ENCODE assay signal across 8 mouse cellular contexts in the genomic region with DNA sequence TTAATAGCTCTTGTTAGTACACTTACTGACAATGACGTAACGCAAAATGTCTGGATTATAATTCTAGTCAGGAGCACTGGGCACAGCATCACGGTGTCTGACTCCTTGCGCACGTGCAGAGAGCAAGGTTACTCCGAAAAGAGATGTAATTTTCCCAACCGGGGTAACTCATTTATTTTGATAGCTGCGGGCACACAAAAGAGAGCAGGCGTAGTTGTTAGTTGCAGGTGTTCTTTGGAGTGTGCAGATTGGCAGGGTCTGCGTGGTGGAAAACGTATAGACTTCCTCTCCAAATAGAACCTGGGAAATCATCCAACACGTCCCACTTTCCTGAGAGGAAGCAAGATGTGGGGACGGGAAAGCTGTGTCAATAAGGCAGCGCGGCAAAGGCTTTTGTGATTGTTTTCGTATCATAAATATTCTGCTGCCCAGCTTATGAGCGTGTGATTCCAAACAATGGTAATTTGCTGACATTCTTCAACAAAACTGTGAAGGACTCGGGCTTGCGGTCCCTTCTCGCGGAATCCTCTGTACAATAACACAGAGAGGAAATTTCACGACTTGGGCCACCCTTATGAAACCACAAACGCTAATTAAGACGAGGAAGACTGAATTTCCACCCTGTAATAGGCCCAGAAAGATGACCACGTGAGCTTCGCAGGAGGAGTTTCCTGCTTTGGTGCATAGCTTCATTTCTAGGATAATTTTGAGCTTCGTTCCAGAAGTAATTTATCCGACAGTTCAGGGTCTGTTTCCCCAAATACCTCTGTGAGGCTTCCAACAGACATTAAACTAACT.
A peak's percentile ranks its signal among the peaks of the same experiment; 100 is the strongest.
DNase-seq lines count a peak whose midpoint lies in the region; ATAC-seq and TF ChIP-seq lines count a peak whose summit lies in the region.

No protein-coding gene starts in this region.

- H3K9ac ChIP-seq in liver, postnatal 0 days (replicated peaks) = no peak overlapping the region
- no peak overlapping the region for H3K9ac ChIP-seq in liver, embryonic 12.5 days
- H3K9ac ChIP-seq in intestine, embryonic 16.5 days (ENCODE audit: low read depth, low read length) = no peak overlapping the region
- H3K9ac ChIP-seq in lung, embryonic 15.5 days = no peak overlapping the region
- no peak overlapping the region for H3K9ac ChIP-seq in stomach, embryonic 15.5 days

- H3K4me1 ChIP-seq in liver, postnatal 0 days (ENCODE audit: insufficient read depth) = no peaks in the 10 kb centered on the region
- peaks cover 4% of the 10 kb centered on the region; the same call in 1 of the 2 replicates for H3K4me1 ChIP-seq in liver, embryonic 12.5 days
- no peaks in the 10 kb centered on the region for H3K4me1 ChIP-seq in intestine, embryonic 16.5 days (ENCODE audit: control insufficient read depth, insufficient read depth, low read length)
- peaks cover 32% of the 10 kb centered on the region; the same call in 1 of the 2 replicates for H3K4me1 ChIP-seq in lung, embryonic 15.5 days
- no peaks in the 10 kb centered on the region for H3K4me1 ChIP-seq in stomach, embryonic 15.5 days

- H3K4me3 ChIP-seq in liver, postnatal 0 days (ENCODE audit: low read depth, low read length) = no peak overlapping the region
- H3K4me3 ChIP-seq in liver, embryonic 12.5 days = no peak overlapping the region
- no peak overlapping the region for H3K4me3 ChIP-seq in intestine, embryonic 16.5 days (ENCODE audit: low read length)
- no peak overlapping the region for H3K4me3 ChIP-seq in lung, embryonic 15.5 days
- no peak overlapping the region for H3K4me3 ChIP-seq in stomach, embryonic 15.5 days (replicated peaks)

- TF ChIP-seq CTCF in liver, postnatal 0 days (IDR thresholded peaks at IDR 0.05; ENCODE audit: low read depth) = no peak

- WGBS in liver, postnatal 0 days (ENCODE audit: insufficient replicate concordance) = 42% methylated on average over 28 of the region's 28 CpGs
- 63% methylated on average over 28 of the region's 28 CpGs for WGBS in liver, embryonic 12.5 days (ENCODE audit: insufficient replicate concordance)
- 66% methylated on average over 28 of the region's 28 CpGs for WGBS in intestine, embryonic 16.5 days
- 45% methylated on average over 28 of the region's 28 CpGs for WGBS in lung, embryonic 15.5 days
- WGBS in stomach, embryonic 15.5 days = 56% methylated on average over 28 of the region's 28 CpGs

- H3K9me3 ChIP-seq in liver, postnatal 0 days (ENCODE audit: low read length) = no peaks in the 10 kb centered on the region
- H3K9me3 ChIP-seq in liver, embryonic 12.5 days (replicated peaks) = no peaks in the 10 kb centered on the region
- H3K9me3 ChIP-seq in intestine, embryonic 16.5 days (ENCODE audit: control insufficient read depth, low read length) = no peaks in the 10 kb centered on the region
- no peaks in the 10 kb centered on the region for H3K9me3 ChIP-seq in lung, embryonic 15.5 days
- H3K9me3 ChIP-seq in stomach, embryonic 15.5 days = no peaks in the 10 kb centered on the region

- no peaks in the 10 kb centered on the region for H3K27me3 ChIP-seq in liver, postnatal 0 days (ENCODE audit: insufficient read depth, low read length)
- no peaks in the 10 kb centered on the region for H3K27me3 ChIP-seq in liver, embryonic 12.5 days (replicated peaks)
- H3K27me3 ChIP-seq in intestine, embryonic 16.5 days (replicated peaks; ENCODE audit: control insufficient read depth, insufficient read depth, low read length) = no peaks in the 10 kb centered on the region
- no peaks in the 10 kb centered on the region for H3K27me3 ChIP-seq in lung, embryonic 15.5 days
- no peaks in the 10 kb centered on the region for H3K27me3 ChIP-seq in stomach, embryonic 15.5 days (replicated peaks)

- ATAC-seq in liver, postnatal 0 days = no peak
- ATAC-seq in liver, embryonic 12.5 days = no peak
- ATAC-seq in granulocyte monocyte progenitor cell, adult 5-6 weeks (replicated peaks; ENCODE audit: poor library complexity, severe bottlenecking) = peak; percentile 53
- ATAC-seq in intestine, embryonic 16.5 days = peak; percentile 79
- peak; percentile 72 for ATAC-seq in lung, embryonic 15.5 days (ENCODE audit: borderline replicate concordance, extremely low read depth, low FRiP score, low TSS enrichment)
- peak; percentile 47; the same call in 1 of the 2 replicates for ATAC-seq in stomach, embryonic 15.5 days (ENCODE audit: insufficient read depth, low FRiP score, low read depth)

- TF ChIP-seq EP300 in liver, postnatal 0 days (IDR thresholded peaks at IDR 0.05; ENCODE audit: low read depth) = no peak

- DNase-seq in liver, postnatal 0 days = no peak
- DNase-seq in adrenal gland, postnatal 25 days = no peak
- DNase-seq in testis, postnatal 14 days (ENCODE audit: low spot score) = no peak

- no peaks in the 10 kb centered on the region for H3K36me3 ChIP-seq in liver, postnatal 0 days (replicated peaks; ENCODE audit: insufficient read depth, low read length)
- H3K36me3 ChIP-seq in liver, embryonic 12.5 days = no peaks in the 10 kb centered on the region
- H3K36me3 ChIP-seq in intestine, embryonic 16.5 days (ENCODE audit: control insufficient read depth, insufficient read depth, low read length) = no peaks in the 10 kb centered on the region
- no peaks in the 10 kb centered on the region for H3K36me3 ChIP-seq in lung, embryonic 15.5 days
- no peaks in the 10 kb centered on the region for H3K36me3 ChIP-seq in stomach, embryonic 15.5 days

- H3K4me2 ChIP-seq in liver, postnatal 0 days (ENCODE audit: low read depth, low read length) = peak overlapping the region; percentile 40; the same call in 1 of the 2 replicates
- no peak overlapping the region for H3K4me2 ChIP-seq in liver, embryonic 12.5 days
- 0 out of 2 replicates have a peak overlapping the region, but pooled peaks have one; percentile 9 for H3K4me2 ChIP-seq in intestine, embryonic 16.5 days (ENCODE audit: low read depth, low read length)
- peak overlapping the region; percentile 33 for H3K4me2 ChIP-seq in lung, embryonic 15.5 days
- H3K4me2 ChIP-seq in stomach, embryonic 15.5 days = peak overlapping the region; percentile 15; the same call in 1 of the 2 replicates

- H3K27ac ChIP-seq in liver, postnatal 0 days (ENCODE audit: low read depth) = no peak overlapping the region
- no peak overlapping the region for H3K27ac ChIP-seq in liver, embryonic 12.5 days
- peak overlapping the region; percentile 38; the same call in 1 of the 2 replicates for H3K27ac ChIP-seq in intestine, embryonic 16.5 days (ENCODE audit: low read length)
- H3K27ac ChIP-seq in lung, embryonic 15.5 days = peak overlapping the region; percentile 81
- peak overlapping the region; percentile 41; the same call in 1 of the 2 replicates for H3K27ac ChIP-seq in stomach, embryonic 15.5 days

Comparison
In these comparisons a context has a peak if more than half of its experiments do, and no peak if none do; other contexts are left out.
1. ATAC-seq: peak in granulocyte monocyte progenitor cell, adult 5-6 weeks (single experiment), intestine, embryonic 16.5 days (single experiment), lung, embryonic 15.5 days (single experiment) and stomach, embryonic 15.5 days (single experiment); none in liver, postnatal 0 days (single experiment) and liver, embryonic 12.5 days (single experiment).
2. H3K27ac ChIP-seq: peak in intestine, embryonic 16.5 days (single experiment), lung, embryonic 15.5 days (single experiment) and stomach, embryonic 15.5 days (single experiment); none in liver, postnatal 0 days (single experiment) and liver, embryonic 12.5 days (single experiment).